Mouse (Mus musculus) adrenal gland, adult (tissue): ENCODE measurements around the gene Ankrd27.
A peak's percentile ranks its signal among the peaks of the same experiment; 100 is the strongest.

ENCODE experiments used
- DNase-seq, 2 experiments: peaks; one replicate each; pipeline ENCODE4 v3.0.0; 2022 to 2023; ENCODE audit warnings: low spot score in 1 of 2; ENCODE audit not compliant: inconsistent age in 2 of 2

The Ankrd27 gene

GRCm38 (mm10) chr7:35636229-35636628 is 50.2 kb downstream of the Ankrd27 start:
- DNase-seq = peak in 1 of 2 experiments; percentile 43

GRCm38 (mm10) chr7:35636874-35637273 is 50.8 kb downstream of the Ankrd27 start:
- no peak for DNase-seq

DNA sequence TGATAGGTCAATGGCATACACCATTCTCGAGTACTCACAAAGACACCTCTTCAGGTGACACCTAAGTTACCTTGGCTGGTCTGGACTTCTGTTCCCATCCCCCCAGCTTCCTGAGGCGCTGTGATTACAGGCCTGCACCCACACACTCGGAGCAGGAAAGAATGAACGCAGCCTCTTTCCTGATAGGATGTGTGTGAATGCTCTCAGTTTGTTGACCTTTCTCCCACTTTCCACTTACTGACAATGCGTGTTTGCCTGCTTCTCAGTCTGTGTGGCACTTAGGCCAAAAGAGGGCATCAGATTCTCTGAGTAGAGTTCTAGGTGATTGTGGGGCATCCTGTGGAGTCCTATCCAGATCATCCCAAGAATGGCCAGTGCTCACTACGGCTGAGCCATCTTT is 54.0 kb downstream of the Ankrd27 start:
- DNase-seq = no peak

GRCm38 (mm10) chr7:35646317-35647081 is 60.5 kb downstream of the Ankrd27 start:
- peak; percentile 46 to 67 for DNase-seq

GRCm38 (mm10) chr7:35647101-35647698 is 61.2 kb downstream of the Ankrd27 start, which contains the start of gene Pdcd5:
Pdcd5 (minus strand) TSS chr7:35647521.
- DNase-seq = peak; percentile 97 to 99

DNA sequence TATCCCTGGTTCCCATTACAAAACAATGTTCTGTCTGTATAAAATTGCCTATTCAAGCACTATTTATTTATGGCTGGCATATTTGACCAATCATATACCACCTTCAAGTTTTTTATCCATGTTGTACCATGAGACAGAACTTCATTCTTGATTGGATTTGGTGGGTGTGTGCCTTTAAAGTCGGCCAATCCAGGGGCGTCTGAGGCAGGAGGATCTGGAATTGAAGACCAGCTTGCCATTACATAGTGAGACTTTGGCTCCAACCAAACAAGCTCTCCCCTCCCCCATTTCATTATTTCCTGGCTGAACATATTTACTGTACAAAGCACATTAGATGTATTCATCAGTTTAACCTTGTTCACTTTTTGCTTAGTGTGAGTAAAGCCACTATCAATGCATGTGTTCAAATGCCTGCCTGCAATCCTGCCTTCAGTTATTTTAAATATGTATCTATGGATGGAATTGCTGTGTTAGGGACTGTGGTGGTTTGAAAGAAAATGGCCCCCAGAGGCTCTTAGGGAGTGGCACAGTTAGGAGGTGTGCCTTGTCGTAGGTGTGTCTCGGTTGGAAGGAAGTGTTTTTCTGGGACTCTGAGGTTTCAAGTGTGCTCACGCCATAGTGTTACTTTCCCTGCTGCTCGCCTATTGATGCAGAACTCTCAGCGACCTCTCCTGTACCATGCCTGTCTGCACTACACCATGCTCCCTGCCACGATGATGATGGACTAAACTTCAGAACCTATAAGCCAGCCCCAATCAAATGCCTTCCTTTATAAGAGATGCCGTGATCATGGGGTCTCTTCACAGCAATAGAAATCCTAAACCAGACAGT is 62.4 kb downstream of the Ankrd27 start:
- no peak for DNase-seq

DNA sequence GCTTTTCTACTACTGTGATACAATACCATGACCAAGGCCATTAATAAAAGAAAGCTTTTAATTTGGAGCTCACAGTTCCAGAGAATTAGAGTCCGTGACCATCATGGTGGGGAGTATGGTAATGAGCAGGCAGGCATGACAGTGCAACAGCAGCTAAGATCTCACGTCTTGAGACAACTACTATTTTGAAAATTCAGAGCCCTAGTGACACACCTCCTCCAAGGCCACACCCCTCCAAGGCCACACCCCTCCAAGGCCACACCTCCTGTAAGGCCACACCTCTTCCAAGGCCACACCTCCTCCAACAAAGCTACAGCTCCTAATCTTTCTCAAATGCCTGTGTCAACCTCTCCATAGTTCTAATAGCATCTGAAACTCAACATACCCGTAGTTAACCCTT is 63.0 kb downstream of the Ankrd27 start:
- peak; percentile 53 to 76 for DNase-seq

DNA sequence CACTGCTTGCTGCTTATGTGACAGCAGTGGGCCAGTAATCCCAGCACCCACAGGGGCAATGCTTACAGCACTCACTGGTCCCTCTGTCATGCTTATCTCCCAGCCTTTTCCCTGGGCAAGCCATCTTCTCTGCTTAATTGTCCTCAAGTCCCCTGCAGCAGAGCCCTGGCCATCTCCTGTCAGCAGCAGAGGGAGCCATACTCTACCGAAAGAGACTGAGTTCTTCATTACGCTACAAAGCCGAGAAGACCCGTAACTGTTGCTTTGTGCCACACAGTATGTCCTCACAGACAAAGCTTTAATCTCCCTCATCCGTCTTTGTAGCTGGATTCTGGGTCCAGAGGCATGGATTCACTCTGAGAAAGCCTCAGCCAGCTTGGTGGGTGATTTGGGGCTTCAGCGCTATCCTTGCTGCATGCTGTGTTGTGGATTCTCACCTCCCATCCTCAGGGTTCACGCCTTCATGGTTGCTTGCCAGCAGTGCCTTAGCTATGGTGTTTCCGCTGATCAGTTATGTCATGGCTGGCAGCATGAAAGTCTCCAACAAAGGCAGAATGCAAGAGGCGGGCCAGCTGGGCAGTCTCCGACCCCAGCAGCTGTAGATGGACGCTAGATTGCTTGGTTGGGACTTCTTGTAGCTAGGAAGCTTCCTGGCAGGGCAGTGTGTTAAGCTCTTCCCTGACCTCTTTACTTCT is 64.8 kb downstream of the Ankrd27 start:
- DNase-seq = no peak

DNA sequence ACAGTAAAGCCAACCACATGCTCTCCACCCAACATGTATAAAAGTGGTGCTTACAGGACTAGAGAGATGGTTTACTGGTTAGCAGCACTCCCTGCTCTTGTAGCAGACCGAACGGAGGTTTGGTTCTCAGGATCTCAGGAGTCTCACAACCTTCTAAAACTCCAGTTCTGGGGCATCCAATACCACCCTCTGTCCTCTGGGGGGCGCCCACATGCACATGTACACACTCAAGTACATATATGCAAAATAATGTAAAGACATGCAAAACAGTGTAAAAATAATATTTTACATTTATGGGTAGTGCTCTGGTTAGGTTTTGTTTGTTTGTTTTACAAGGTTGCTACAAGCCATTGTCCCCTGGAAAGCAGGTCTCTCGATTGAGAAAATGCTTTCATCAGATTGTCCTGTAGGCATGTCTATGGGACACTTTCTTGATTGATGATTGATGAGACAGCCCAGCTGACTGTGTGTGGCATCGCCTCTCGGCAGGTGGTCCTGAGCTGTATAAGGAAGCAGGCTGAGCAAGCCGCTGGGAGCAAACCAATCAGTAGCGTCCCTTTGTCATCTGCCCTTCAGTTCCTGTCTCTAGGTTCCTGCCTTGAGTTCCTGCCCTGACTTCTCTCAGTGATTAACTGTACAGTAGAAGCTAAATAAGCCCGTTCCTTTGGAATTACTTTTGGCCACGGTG is 65.7 kb downstream of the Ankrd27 start:
- DNase-seq = no peak

DNA sequence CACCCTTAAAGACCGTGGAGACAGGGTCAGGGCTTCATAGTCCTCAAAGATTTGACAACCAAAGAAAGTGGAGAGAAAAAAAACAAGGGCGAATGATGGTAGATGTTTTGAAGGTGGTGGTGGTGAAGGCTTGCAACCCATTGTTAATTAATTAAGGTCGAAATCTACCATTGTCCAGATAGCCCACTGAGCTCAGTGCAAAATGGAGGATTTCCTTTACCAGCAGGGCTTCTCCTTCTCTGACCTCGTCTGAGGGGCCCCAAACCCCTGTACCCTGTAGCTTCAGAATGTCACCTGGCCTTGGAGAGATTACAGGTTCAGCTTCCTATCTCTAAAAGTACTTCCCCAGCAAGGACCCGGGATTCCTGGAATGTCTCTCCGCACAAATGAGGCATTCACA is 71.8 kb downstream of the Ankrd27 start:
- no peak for DNase-seq

GRCm38 (mm10) chr7:35659173-35659572 is 73.1 kb downstream of the Ankrd27 start:
- peak; percentile 19 to 66 for DNase-seq

GRCm38 (mm10) chr7:35663790-35664376 is 77.8 kb downstream of the Ankrd27 start:
- no peak for DNase-seq

DNA sequence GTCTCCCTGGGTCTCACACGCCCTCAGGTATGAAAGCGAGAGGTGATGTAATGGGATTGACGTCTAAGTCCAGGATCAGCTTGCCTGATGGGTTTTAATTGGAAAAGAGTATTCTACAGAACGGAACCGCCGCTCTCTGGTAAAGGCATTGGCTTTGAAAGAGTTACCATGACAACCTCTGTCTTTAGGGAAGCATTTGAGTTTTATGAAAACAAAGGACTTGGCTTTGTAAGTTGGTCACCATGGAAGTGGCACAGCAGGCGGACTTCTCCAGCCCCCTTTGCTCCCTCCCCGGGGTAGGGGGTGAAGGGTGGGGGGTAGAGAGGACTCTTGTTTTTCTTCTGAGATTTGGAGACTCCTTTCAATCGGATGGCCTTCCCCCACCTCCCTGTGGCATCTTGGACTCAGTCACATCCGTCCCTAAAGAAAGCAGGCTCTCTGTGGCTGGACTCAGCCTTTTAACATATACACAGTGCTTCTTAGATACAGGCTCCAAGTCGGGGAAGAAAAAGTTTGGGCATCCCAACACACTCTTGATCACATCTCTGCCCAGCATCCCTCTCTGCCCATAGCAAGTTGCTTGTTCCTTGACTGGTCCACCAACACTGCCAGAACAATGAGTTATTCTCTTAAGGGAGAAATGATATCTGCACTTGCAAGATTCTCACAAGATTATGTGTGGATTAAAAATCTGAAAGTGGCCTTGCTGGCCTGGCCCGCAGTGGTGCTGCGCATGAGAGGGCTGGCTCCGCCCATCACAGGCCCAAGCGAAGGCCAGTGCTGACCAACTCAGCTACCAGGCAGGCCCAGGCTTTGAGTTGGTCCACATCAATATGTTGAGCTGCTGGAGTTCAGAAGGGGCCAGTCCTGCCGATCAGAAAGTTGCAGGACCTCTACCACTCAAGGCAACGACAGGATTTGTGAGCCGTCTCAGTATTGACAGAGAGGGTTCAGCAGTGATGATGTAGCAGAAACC is 82.3 kb downstream of the Ankrd27 start:
- DNase-seq = no peak

DNA sequence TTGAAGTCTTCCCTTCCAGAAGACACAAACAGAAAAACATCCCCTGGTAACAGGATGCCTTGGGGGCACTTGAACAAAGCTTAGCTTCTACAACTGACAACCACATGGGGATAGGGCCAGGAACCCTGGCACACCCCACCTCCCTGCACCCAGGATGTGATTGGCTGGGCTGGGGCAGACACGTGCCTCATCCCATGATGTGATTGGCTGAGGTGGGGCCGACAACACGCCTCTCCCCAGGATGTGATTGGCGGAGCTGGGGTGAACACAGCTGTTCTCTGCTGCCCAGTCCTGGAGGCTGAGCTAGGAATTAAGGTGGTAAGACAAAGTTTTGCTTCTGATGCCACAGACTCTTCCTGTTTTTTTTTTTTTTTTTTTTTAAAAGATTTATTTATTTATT is 92.9 kb downstream of the Ankrd27 start:
- DNase-seq = no peak

DNA sequence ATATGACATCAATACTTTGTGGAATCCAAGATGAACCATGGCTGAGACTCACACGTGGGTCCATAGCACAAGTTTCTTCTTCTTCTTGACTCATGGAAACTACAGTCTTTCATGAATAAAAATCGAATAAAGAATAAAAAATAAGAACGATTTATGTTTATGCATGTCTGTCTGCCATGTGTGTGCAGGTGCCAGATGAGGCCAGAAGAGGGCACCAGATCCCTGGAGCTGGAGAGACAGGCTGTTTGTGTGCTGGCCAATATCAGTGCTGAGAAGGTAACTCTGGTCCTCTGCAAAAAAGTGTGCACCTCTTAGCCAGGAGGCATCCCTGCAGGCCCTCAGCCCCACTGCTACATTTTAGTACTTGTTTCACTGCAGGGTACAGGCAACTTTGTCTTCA is 95.5 kb downstream of the Ankrd27 start:
- peak in 1 of 2 experiments; percentile 42 for DNase-seq

DNA sequence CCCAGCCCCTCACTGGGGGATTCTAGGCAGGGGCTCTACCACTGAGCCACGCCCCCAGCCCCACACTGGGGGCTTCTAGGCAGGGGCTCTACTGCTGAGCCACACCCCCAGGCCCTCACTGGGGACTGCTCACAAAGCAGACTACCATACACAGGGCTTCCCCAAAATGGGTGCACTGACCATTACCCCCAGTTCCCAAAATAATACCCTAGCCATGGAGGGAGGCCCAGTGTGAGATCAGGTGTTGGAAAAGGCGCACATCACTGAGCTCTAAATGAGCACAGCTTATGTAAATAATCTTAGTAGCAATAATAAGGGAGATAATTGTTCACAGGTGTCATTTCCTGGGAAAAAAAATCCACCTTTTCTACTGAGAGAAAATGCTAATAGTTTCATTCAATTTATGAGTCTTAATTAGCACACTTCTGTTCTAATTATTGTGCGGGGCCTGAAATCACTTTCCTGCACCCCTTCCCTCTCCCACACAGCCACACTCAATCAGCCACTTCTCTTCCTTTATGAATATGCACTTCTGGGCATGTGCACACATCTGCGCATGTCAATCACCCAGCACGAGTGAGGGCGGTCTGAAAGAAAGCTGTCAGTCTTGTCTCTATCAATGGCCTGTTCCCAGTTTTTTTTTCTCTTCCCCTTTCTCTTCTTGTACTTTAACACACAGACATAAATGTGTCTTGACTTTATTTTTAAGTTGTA is 97.5 kb downstream of the Ankrd27 start:
- DNase-seq = no peak

- peak in 1 of 2 experiments; percentile 49 for DNase-seq
Measured at GRCm38 (mm10) chr7:35686216-35686615, 100.2 kb downstream of the Ankrd27 start.

- peak; percentile 67 to 85 for DNase-seq
Measured at GRCm38 (mm10) chr7:35686756-35687155, 100.7 kb downstream of the Ankrd27 start.
